Mouse (Mus musculus) erythroblast, embryonic 14.5 days (primary cell): ENCODE data around the gene Scp2.

ENCODE experiments used
- GATA1 ChIP-seq: IDR thresholded peaks from 2 replicates; pipeline ENCODE4 v1.6.1; 2012; ENCODE audit warnings: low read length, inconsistent platforms, mixed read lengths
- TAL1 ChIP-seq: IDR thresholded peaks from 3 replicates; pipeline ENCODE4 v1.6.1; 2012; ENCODE audit warnings: low read length, inconsistent platforms, mixed read lengths

DNA sequence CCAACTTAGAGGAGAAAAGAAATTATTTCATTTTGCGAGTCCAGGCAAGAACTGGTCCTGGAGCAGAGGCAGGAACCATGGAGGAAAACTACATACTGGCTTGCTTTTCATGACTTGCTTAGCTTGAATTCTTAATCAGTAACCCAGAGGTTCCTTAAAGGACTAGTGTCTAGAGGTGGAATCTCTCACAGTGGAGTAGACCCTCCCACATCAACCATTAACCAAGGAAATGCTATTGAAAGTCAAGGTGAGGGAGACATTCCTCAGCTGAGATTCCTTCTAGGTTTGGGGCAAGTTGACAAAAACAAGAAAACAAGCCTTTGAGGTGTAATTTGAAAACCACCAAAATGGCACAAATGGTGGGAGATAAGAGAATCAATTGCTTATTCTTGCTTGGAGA lies at the start of gene Scp2:
- TF ChIP-seq TAL1 (no peak), GATA1 (no peak)
